Mouse (Mus musculus) midbrain, embryonic 15.5 days (tissue): ENCODE results near the gene Klrb1. TPM values are rescaled to one million over a fixed set of nuclear protein-coding genes. Genes with fewer than 3 reads are reported as not detected.
"Not testable (repeated sequence)": the region's sequence is repeated elsewhere in the genome, so short reads cannot be mapped to it uniquely, and the experiment has no call there.

Experiments
- ATAC-seq: fragments of 200-750 bp; cut with Nextera tagmentation; replicated peaks from 2 replicates; pipeline ENCODE4 v1.8.0; 2017; ENCODE audit warnings: moderate TSS enrichment
- H3K27ac ChIP-seq: fragments of 300-500 bp; sonication (generic); 2 replicates; pipeline ENCODE4 v1.5.1; 2015; ENCODE audit warnings: mild to moderate bottlenecking, inconsistent platforms
- H3K27me3 ChIP-seq: fragments of 300-500 bp; sonication (generic); replicated peaks from 2 replicates; pipeline ENCODE4 v1.6.1; 2015; ENCODE audit warnings: inconsistent platforms
- H3K36me3 ChIP-seq: fragments of 300-500 bp; sonication (generic); replicated peaks from 2 replicates; pipeline ENCODE4 v1.6.1; 2015; ENCODE audit warnings: inconsistent platforms
- H3K4me1 ChIP-seq: fragments of 300-500 bp; sonication (generic); 2 replicates; pipeline ENCODE4 v1.6.1; 2015; ENCODE audit warnings: inconsistent platforms
- H3K4me2 ChIP-seq: fragments of 300-500 bp; sonication (generic); 2 replicates; pipeline ENCODE4 v1.6.1; 2015; ENCODE audit warnings: inconsistent platforms, mild to moderate bottlenecking, moderate library complexity
- H3K4me3 ChIP-seq: fragments of 300-500 bp; sonication (generic); 2 replicates; pipeline ENCODE4 v1.5.1; 2015; ENCODE audit warnings: mild to moderate bottlenecking, inconsistent platforms
- H3K9ac ChIP-seq: fragments of 300-500 bp; sonication (generic); 2 replicates; pipeline ENCODE4 v1.6.1; 2015; ENCODE audit warnings: mild to moderate bottlenecking, inconsistent platforms
- H3K9me3 ChIP-seq: fragments of 300-500 bp; sonication (generic); 2 replicates; pipeline ENCODE4 v1.6.1; 2016; ENCODE audit warnings: inconsistent platforms
- WGBS: fragments of 180-500 bp; shearing (Covaris S2); methylation state at CpG from one replicate; pipeline ENCODE4 v1.1.7; 2015; ENCODE audit warnings: mixed read lengths; 5-methylcytosine and 5-hydroxymethylcytosine counted together
- polyA plus RNA-seq: library from polyadenylated mRNA; unstranded; fragments of >200 nt; fragmentation: Nextera tagmentation; extraction: Ambion mirVana; gene quantifications from 2 replicates; pipeline ENCODE4 v1.2.1, GENCODE M21; 2015

Gene Klrb1
- 0.82 and 0.94 TPM in 2 replicates for polyA plus RNA-seq

- no peak within 1 kb of the TSS for H3K4me2 ChIP-seq
- H3K9ac ChIP-seq, result no peak within 1 kb of the TSS
- H3K4me1 ChIP-seq, result no peaks in the 10 kb centered on the region
- ATAC-seq, result no peak
- no peaks in the 10 kb centered on the region for H3K36me3 ChIP-seq
- no peaks in the 10 kb centered on the region for H3K27me3 ChIP-seq
- no peaks in the 10 kb centered on the region for H3K9me3 ChIP-seq
- 83% methylated on average over 4 of the region's 4 CpGs for WGBS
- no peak within 1 kb of the TSS for H3K4me3 ChIP-seq
- no peak within 1 kb of the TSS for H3K27ac ChIP-seq
Measured at GRCm38 (mm10) chr6:128722959-128723358, at the start of gene Klrb1. Gene Klrb1 (minus strand): TSS chr6:128723059.

- H3K27me3 ChIP-seq, result no peaks in the 10 kb centered on the region
- ATAC-seq, result no peak; the same call in 1 of the 2 replicates
- H3K36me3 ChIP-seq, result no peaks in the 10 kb centered on the region
- H3K9me3 ChIP-seq, result no peaks in the 10 kb centered on the region
- 0 out of 2 replicates have a peak overlapping the region, but pooled peaks have one; percentile 11 for H3K27ac ChIP-seq
- peaks cover 3% of the 10 kb centered on the region; the same call in 1 of the 2 replicates for H3K4me1 ChIP-seq
- H3K4me2 ChIP-seq, result no peak overlapping the region
- no peak overlapping the region for H3K9ac ChIP-seq
- H3K4me3 ChIP-seq, result no peak overlapping the region
- WGBS, result 75% methylated on average over 10 of the region's 10 CpGs
Measured at GRCm38 (mm10) chr6:128769481-128770253, 46.8 kb upstream of the Klrb1 start.

DNA sequence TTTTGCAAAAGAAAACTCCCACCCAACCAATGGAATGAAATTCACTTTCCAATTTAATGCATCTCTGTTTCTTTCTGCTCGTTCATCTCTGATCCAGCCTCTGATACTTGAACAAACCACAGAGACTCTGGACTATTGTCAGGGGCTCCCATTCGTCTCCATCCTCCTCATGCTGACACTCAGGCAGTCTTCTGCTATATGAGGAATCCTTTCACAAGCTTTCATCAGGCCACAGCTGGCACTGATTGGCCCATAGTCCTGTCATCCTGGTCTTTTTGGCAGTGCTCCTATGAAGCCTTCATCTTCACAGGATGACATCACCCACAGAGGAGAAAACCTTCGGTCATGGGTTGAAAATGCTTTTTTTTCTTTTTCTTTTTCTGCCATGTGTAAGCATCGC lies 45.2 kb upstream of the Klrb1 start:
- Histone ChIP-seq H3K27ac (no peak overlapping the region), H3K4me3 (no peak overlapping the region), H3K4me2 (no peak overlapping the region), H3K9me3 (no peaks in the 10 kb centered on the region), H3K9ac (no peak overlapping the region), H3K27me3 (no peaks in the 10 kb centered on the region), H3K36me3 (no peaks in the 10 kb centered on the region), H3K4me1 (peaks cover 3% of the 10 kb centered on the region; the same call in 1 of the 2 replicates)
- no peak for ATAC-seq
- WGBS, result 74% methylated on average over 4 of the region's 4 CpGs

DNA sequence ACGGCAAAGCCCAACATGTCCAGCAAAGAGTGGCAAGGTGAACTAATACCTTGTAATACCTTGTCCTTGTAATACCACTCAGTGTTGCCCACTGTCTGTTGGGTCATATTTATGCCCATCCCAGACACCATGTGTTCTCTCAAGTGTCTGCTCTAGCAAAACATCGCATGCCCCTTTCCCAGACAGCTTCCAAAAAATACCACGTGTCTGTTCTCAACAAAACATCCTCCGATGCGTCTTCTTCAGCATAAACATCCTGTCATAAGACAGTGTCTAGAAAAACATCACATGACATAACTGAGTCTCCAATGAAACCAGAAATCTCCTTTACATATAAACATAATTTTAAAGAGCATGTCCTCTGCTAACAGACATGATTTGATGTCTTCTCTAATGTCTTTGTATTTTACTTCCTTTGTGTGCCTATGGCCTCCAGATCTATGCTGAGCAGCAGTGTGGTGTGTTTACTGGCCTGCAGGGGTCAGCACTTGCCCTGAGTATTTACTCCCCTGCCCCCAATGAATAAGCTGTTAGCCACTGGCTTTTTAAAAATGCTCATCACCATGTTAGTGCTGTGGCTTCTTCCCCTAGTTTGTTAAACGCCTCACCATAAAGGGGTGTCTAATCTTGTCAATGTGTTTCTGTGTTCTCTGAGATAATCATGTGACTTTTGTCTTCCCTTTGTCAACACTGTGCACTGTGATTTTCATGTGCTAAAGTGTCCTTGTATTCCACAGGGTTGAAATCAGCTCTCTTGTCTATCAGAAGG lies 43.8 kb upstream of the Klrb1 start:
- H3K27ac ChIP-seq, result peak overlapping the region; percentile 65; the same call in 1 of the 2 replicates
- H3K4me2 ChIP-seq, H3K9ac ChIP-seq, H3K4me3 ChIP-seq, H3K9me3 ChIP-seq, H3K36me3 ChIP-seq, H3K27me3 ChIP-seq, H3K4me1 ChIP-seq: not testable (repeated sequence)
- 0 out of 2 replicates have a peak, but pooled peaks have one; percentile 11 for ATAC-seq
- WGBS, result 62% methylated on average over 6 of the region's 6 CpGs

- 85% methylated on average over 1 of the region's 1 CpGs for WGBS
- H3K4me2 ChIP-seq, result no peak overlapping the region
- H3K4me1 ChIP-seq, result peaks cover 8% of the 10 kb centered on the region
- H3K9me3 ChIP-seq, result no peaks in the 10 kb centered on the region
- no peaks in the 10 kb centered on the region for H3K27me3 ChIP-seq
- H3K36me3 ChIP-seq, result no peaks in the 10 kb centered on the region
- ATAC-seq, result no peak
- no peak overlapping the region for H3K9ac ChIP-seq
- H3K27ac ChIP-seq, result no peak overlapping the region
- no peak overlapping the region for H3K4me3 ChIP-seq
Measured at GRCm38 (mm10) chr6:128765211-128765610, 42.4 kb upstream of the Klrb1 start.

DNA sequence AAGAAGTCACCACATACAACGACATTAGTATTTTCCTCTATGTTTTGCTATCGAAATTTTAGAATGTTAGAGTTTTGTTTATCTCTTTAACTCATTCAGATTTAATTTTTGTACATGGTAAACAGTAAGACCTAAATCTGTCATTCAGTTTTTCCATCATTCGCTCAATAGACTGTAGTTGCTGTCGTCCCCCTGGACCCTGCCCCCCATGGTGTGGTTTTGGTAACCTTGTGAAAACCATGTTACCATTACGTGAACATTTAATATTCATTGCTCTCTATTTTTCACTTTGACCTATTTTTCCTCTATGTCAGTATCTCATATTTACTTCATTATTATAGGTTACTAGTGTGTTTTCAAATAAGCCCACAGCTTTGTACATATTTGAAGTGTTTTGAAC lies 41.7 kb upstream of the Klrb1 start:
- H3K4me3 ChIP-seq, result peak overlapping the region; percentile 51
- peak overlapping the region; percentile 93 for H3K27ac ChIP-seq
- no peak for ATAC-seq
- WGBS, result 20% methylated on average over 5 of the region's 5 CpGs
- H3K4me2 ChIP-seq, result peak overlapping the region; percentile 41
- no peaks in the 10 kb centered on the region for H3K36me3 ChIP-seq
- H3K4me1 ChIP-seq, result peaks cover 6% of the 10 kb centered on the region
- H3K9ac ChIP-seq, result peak overlapping the region; percentile 51
- H3K27me3 ChIP-seq, result no peaks in the 10 kb centered on the region
- no peaks in the 10 kb centered on the region for H3K9me3 ChIP-seq

DNA sequence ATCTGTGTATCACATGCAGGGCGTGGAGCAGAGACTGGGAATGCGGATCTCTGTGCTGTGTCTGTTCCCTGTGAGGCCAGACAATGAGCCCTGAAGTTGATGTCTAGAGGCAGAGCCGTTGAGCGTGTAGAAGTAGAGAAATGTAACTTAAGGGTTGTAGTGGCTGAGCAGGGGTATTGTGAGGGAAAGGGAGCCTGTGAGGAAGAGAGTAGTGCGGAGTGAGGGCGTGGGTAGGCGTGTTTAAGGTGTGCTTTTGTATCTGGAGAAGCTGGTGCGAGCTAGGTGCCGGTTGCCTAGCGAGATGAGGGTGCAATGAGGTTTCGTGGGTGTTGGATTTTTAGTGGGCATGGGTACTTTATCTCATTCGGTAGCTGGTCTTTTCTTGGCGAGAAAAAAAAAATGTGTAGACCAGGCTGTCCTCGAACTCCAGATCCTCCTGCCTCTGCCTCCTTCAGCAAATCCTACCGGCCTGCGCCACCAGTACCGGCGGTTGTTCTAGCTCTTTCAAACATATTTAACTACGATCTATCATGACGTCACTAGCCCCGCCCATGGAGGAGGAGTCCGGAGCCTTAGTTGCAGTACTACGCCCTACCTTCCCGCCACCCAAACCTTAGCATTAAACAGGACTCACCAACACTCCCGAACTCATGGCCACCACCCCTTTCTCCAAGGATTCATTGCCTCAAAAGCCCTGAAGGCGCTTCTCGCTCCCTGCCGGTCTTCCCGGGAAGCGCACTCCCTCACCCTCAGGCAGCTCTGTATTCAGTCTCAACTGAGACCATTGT lies 41.1 kb upstream of the Klrb1 start:
- ATAC-seq, result peak; percentile 90
- Histone ChIP-seq H3K9me3 (no peaks in the 10 kb centered on the region), H3K27me3 (no peaks in the 10 kb centered on the region), H3K4me1 (peaks cover 10% of the 10 kb centered on the region), H3K36me3 (no peaks in the 10 kb centered on the region), H3K4me2 (peak overlapping the region; percentile 59), H3K9ac (peak overlapping the region; percentile 70), H3K4me3 (peak overlapping the region; percentile 51), H3K27ac (peak overlapping the region; percentile 93)
- 1% methylated on average over 30 of the region's 30 CpGs for WGBS

- H3K27me3 ChIP-seq, H3K36me3 ChIP-seq, H3K9me3 ChIP-seq, ATAC-seq: not testable (repeated sequence)
- peak overlapping the region; percentile 51 for H3K4me3 ChIP-seq
- peak overlapping the region; percentile 70; the same call in 1 of the 2 replicates for H3K9ac ChIP-seq
- peak overlapping the region; percentile 93 for H3K27ac ChIP-seq
- H3K4me1 ChIP-seq, result peaks cover 10% of the 10 kb centered on the region
- peak overlapping the region; percentile 59 for H3K4me2 ChIP-seq
- WGBS, result 77% methylated on average over 9 of the region's 10 CpGs
Measured at GRCm38 (mm10) chr6:128762892-128763670, 40.2 kb upstream of the Klrb1 start.

GRCm38 (mm10) chr6:128761144-128761540 lies 38.3 kb upstream of the Klrb1 start:
- Histone ChIP-seq H3K4me2 (peak overlapping the region; percentile 35), H3K4me1 (peaks cover 10% of the 10 kb centered on the region), H3K9ac (peak overlapping the region; percentile 49), H3K36me3 (no peaks in the 10 kb centered on the region), H3K27ac (peak overlapping the region; percentile 95), H3K9me3 (no peaks in the 10 kb centered on the region), H3K27me3 (no peaks in the 10 kb centered on the region), H3K4me3 (peak overlapping the region; percentile 66)
- 40% methylated on average over 5 of the region's 5 CpGs for WGBS
- no peak for ATAC-seq

DNA sequence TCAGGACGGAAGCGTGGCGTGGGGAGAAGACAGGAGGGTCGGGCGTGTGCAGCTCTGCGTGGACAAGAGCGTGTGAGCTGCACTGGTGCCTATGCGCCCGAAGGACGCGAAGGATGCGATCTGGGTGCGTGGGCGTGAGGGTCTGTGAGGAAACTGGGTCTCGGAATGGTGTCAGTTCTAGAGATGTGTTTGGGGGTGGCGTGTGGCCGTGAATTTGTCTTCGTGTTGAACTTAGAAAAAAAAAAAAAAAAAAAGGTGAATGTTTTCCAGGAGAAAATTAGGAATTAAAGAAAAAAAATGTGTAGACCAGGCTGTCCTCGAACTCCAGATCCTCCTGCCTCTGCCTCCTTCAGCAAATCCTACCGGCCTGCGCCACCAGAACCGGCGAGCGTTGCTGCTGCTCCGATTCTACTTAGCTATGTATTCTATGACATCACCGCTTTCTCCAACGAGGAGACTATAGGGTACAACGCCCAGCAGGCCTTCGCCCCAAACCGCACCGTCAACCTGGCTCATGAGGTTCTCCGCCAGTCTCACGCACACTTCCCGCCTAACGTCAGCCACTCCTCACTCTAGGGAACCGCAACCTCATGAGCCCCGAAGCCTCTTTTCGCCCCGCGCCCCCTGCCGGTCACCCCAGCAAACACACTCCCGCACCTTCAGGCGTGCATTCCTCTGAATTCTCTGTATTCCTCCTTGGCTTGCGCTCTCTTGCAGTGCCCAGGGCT lies 37.7 kb upstream of the Klrb1 start:
- H3K27ac ChIP-seq, result peak overlapping the region; percentile 95
- H3K27me3 ChIP-seq, H3K36me3 ChIP-seq, H3K9me3 ChIP-seq: not testable (repeated sequence)
- peak overlapping the region; percentile 66 for H3K4me3 ChIP-seq
- under 1% methylated on average over 44 of the region's 44 CpGs for WGBS
- peak overlapping the region; percentile 77 for H3K9ac ChIP-seq
- H3K4me1 ChIP-seq, result peaks cover 10% of the 10 kb centered on the region
- ATAC-seq, result peak; percentile 78
- H3K4me2 ChIP-seq, result peak overlapping the region; percentile 35

- not testable (repeated sequence) for H3K9me3 ChIP-seq, H3K27me3 ChIP-seq, H3K36me3 ChIP-seq
- peak overlapping the region; percentile 77 for H3K9ac ChIP-seq
- peak overlapping the region; percentile 66 for H3K4me3 ChIP-seq
- peak overlapping the region; percentile 95 for H3K27ac ChIP-seq
- peak overlapping the region; percentile 36 for H3K4me2 ChIP-seq
- ATAC-seq, result peak; percentile 65
- WGBS, result under 1% methylated on average over 22 of the region's 22 CpGs
- H3K4me1 ChIP-seq, result peaks cover 10% of the 10 kb centered on the region
Measured at GRCm38 (mm10) chr6:128760016-128760415, 37.2 kb upstream of the Klrb1 start.
